8 mouse cellular contexts compared by ENCODE assay signal in genomic region chr3:38201861-38202656, GRCm38 (mm10).
DNase-seq lines count a peak whose midpoint lies in the region; ATAC-seq lines count a peak whose summit lies in the region.

No protein-coding gene starts in this region.

- no peak overlapping the region for H3K27ac ChIP-seq in forebrain, embryonic 14.5 days (ENCODE audit: low read depth, low read length)
- no peak overlapping the region for H3K27ac ChIP-seq in forebrain, embryonic 12.5 days

- 75% methylated on average over 10 of the region's 10 CpGs for WGBS in forebrain, embryonic 14.5 days
- 79% methylated on average over 10 of the region's 10 CpGs for WGBS in forebrain, embryonic 12.5 days

- no peak for ATAC-seq in forebrain, embryonic 14.5 days
- ATAC-seq in forebrain, embryonic 12.5 days (ENCODE audit: low FRiP score) = no peak
- ATAC-seq in megakaryocyte, adult 5-6 weeks (ENCODE audit: poor library complexity, severe bottlenecking) = peak; percentile 90

- no peaks in the 10 kb centered on the region for H3K36me3 ChIP-seq in forebrain, embryonic 14.5 days (ENCODE audit: control insufficient read depth, insufficient read depth, low read length)
- H3K36me3 ChIP-seq in forebrain, embryonic 12.5 days (replicated peaks) = no peaks in the 10 kb centered on the region
- H3K36me3 ChIP-seq in splenic B cell, adult 2 months (ENCODE audit: control insufficient read depth, insufficient read depth, low read length, poor library complexity, severe bottlenecking) = no peaks in the 10 kb centered on the region

- no peaks in the 10 kb centered on the region for H3K27me3 ChIP-seq in forebrain, embryonic 14.5 days (replicated peaks; ENCODE audit: control insufficient read depth, insufficient read depth, low read length)
- H3K27me3 ChIP-seq in forebrain, embryonic 12.5 days = no peaks in the 10 kb centered on the region
- H3K27me3 ChIP-seq in splenic B cell, adult 2 months (ENCODE audit: control insufficient read depth, insufficient read depth, low read length, poor library complexity, severe bottlenecking) = no peaks in the 10 kb centered on the region

- peak; percentile 38 for DNase-seq in forebrain, embryonic 14.5 days (ENCODE audit: low spot score)
- peak; percentile 68 to 71 for DNase-seq in adrenal gland, adult 18-20 months (ENCODE audit: low spot score in 2 of 2)
- DNase-seq in embryo, embryonic 11 days = peak; percentile 69
- peak; percentile 50 for DNase-seq in heart, postnatal 25 days (ENCODE audit: low spot score)
- DNase-seq in left cerebral cortex, adult 18-20 months (ENCODE audit: low spot score in 2 of 2) = peak; percentile 65 to 71
- DNase-seq in splenic B cell, adult 2 months (ENCODE audit: low read depth, low spot score) = peak; percentile 64

- no peaks in the 10 kb centered on the region for H3K4me1 ChIP-seq in forebrain, embryonic 14.5 days (ENCODE audit: control insufficient read depth, insufficient read depth, low read length)
- 0 out of 2 replicates have a peak, but pooled peaks cover 5% of the 10 kb centered on the region for H3K4me1 ChIP-seq in forebrain, embryonic 12.5 days

- no peaks in the 10 kb centered on the region for H3K9me3 ChIP-seq in forebrain, embryonic 14.5 days (replicated peaks; ENCODE audit: control insufficient read depth, low read length)
- no peaks in the 10 kb centered on the region for H3K9me3 ChIP-seq in forebrain, embryonic 12.5 days

- intact Hi-C loops in heart, postnatal 25 days (cut with DNase I) = loop anchor here (5.0 to 10.0 kb wide), 3 partner anchors 227 to 730 kb away; partner anchors contain the start of gene Spry1

- H3K4me2 ChIP-seq in forebrain, embryonic 14.5 days (ENCODE audit: low read length) = no peak overlapping the region
- no peak overlapping the region for H3K4me2 ChIP-seq in forebrain, embryonic 12.5 days

- H3K9ac ChIP-seq in forebrain, embryonic 14.5 days (ENCODE audit: low read length) = no peak overlapping the region
- no peak overlapping the region for H3K9ac ChIP-seq in forebrain, embryonic 12.5 days

- no peak overlapping the region for H3K4me3 ChIP-seq in forebrain, embryonic 14.5 days (ENCODE audit: low read depth, low read length)
- no peak overlapping the region for H3K4me3 ChIP-seq in forebrain, embryonic 12.5 days (replicated peaks)
